In the genomic region with DNA sequence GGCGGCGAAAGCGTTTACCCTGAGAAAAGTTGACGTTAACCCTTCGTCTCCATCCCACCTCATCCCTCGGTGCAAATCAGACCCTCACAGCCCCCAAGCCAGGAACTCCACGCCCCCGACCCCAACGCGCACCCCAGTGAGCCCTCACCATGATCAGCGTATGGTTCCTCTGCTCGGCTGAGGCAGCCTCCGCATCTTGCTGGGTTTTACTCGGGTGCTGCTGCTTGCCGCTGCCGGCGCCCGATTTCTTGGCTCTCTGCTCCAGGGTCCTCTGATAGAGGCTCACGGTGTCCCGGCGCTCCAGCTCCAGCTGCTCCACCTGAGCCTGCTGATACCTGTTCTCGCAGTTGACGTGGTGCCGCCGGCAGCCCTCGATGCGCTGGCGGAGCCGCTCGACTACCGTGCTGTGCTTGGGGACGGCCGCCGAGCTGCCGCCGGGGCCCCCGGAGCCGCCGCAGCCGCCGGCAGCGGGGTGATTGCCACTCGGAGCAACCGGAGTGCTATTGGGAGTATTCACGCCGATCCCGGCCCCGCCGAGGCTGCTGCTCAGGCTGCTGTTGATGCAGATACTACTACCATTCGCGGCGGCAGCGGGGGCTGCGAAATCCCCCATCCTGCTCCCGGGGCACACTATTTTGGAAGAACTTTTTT, we compare ENCODE assay signal across 8 mouse cellular contexts. TPM values are rescaled to one million over a fixed set of nuclear protein-coding genes. Genes with fewer than 3 reads are reported as not detected.
DNase-seq lines count a peak whose midpoint lies in the region; ATAC-seq and TF ChIP-seq lines count a peak whose summit lies in the region.

No protein-coding gene starts in this region.

- peak overlapping the region; percentile 83 for H3K4me2 ChIP-seq in hindbrain, embryonic 12.5 days (replicated peaks)
- H3K4me2 ChIP-seq in lung, postnatal 0 days (replicated peaks; ENCODE audit: low read depth, low read length) = peak overlapping the region; percentile 88

- H3K9me3 ChIP-seq in hindbrain, embryonic 12.5 days (replicated peaks) = no peaks in the 10 kb centered on the region
- no peaks in the 10 kb centered on the region for H3K9me3 ChIP-seq in lung, postnatal 0 days (ENCODE audit: low read length)

- no peak for ATAC-seq in hindbrain, embryonic 12.5 days (ENCODE audit: low FRiP score)
- no peak for ATAC-seq in lung, postnatal 0 days

- H3K27ac ChIP-seq in hindbrain, embryonic 12.5 days = peak overlapping the region; percentile 99
- H3K27ac ChIP-seq in lung, postnatal 0 days (ENCODE audit: low read length) = peak overlapping the region; percentile 99

- H3K4me3 ChIP-seq in hindbrain, embryonic 12.5 days = peak overlapping the region; percentile 88
- H3K4me3 ChIP-seq in lung, postnatal 0 days (ENCODE audit: low read depth, low read length) = peak overlapping the region; percentile 66

- H3K4me1 ChIP-seq in hindbrain, embryonic 12.5 days = peaks cover 4% of the 10 kb centered on the region; the same call in 1 of the 2 replicates
- peaks cover 6% of the 10 kb centered on the region; the same call in 1 of the 2 replicates for H3K4me1 ChIP-seq in lung, postnatal 0 days (ENCODE audit: insufficient read depth, low read depth, low read length)

- WGBS in hindbrain, embryonic 12.5 days = under 1% methylated on average over 55 of the region's 55 CpGs
- under 1% methylated on average over 55 of the region's 55 CpGs for WGBS in lung, postnatal 0 days

- H3K27me3 ChIP-seq in hindbrain, embryonic 12.5 days = no peaks in the 10 kb centered on the region
- no peaks in the 10 kb centered on the region for H3K27me3 ChIP-seq in lung, postnatal 0 days (replicated peaks; ENCODE audit: insufficient read depth, low read length)

- H3K9ac ChIP-seq in hindbrain, embryonic 12.5 days = peak overlapping the region; percentile 90
- peak overlapping the region; percentile 85 for H3K9ac ChIP-seq in lung, postnatal 0 days (replicated peaks; ENCODE audit: low read depth)

- no peak for TF ChIP-seq CTCF in lung, postnatal 0 days (IDR thresholded peaks at IDR 0.05)

- TF ChIP-seq EP300 in lung, postnatal 0 days (IDR thresholded peaks at IDR 0.05) = no peak

- peak; percentile 65 for DNase-seq in Muller cell, postnatal 12 days (ENCODE audit: inconsistent ontology term)
- DNase-seq in cerebellum, adult 18-20 months = peak; percentile 63 to 71
- peak; percentile 34 to 54 for DNase-seq in frontal cortex, postnatal 10 days (ENCODE audit: low spot score in 2 of 2)
- DNase-seq in layer of hippocampus, postnatal 14 days (ENCODE audit: low spot score in 2 of 2) = peak; percentile 30 to 59
- peak; percentile 59 for DNase-seq in lung, postnatal 0 days (ENCODE audit: low spot score)
- peak; percentile 61 for DNase-seq in retina, postnatal 1 day
- DNase-seq in urinary bladder, adult 2 months (ENCODE audit: low spot score) = peak; percentile 61

- no peaks in the 10 kb centered on the region for H3K36me3 ChIP-seq in hindbrain, embryonic 12.5 days
- no peaks in the 10 kb centered on the region for H3K36me3 ChIP-seq in lung, postnatal 0 days (ENCODE audit: insufficient read depth, low read length)

RNA-seq across cellular contexts. Expression of gene Maml3, which starts 1.2 kb away (rescaled TPM):
- 8.3 and 8.9 TPM in 2 replicates for polyA plus RNA-seq in hindbrain, embryonic 12.5 days (2016; fragmentation: Nextera tagmentation; extraction: Ambion mirVana)
- 1 to 10 TPM; 7.4 to 8.5 TPM for total RNA-seq in layer of hippocampus, postnatal 14 days (2021)
- 5.6 and 7.2 TPM in 2 replicates for polyA plus RNA-seq in lung, postnatal 0 days (2015; fragmentation: Nextera tagmentation; extraction: Ambion mirVana)
- polyA plus RNA-seq in urinary bladder, adult 2 months (2012; rRNA removed) = 4.8 and 7.0 TPM in 2 replicates
